Mouse (Mus musculus) lung, postnatal 25 days (tissue): ENCODE measurements around the gene Sae1.

ENCODE experiments used
- DNase-seq: peaks from one replicate; pipeline ENCODE4 v3.0.0; 2022; ENCODE audit warnings: low spot score

Sae1 gene

GRCm38 (mm10) chr7:16357602-16358001 lies 30.0 kb downstream of the Sae1 start:
- peak; percentile 21 for DNase-seq

- DNase-seq = no peak
Measured at GRCm38 (mm10) chr7:16355854-16356594, 31.6 kb downstream of the Sae1 start.

GRCm38 (mm10) chr7:16349999-16350398 lies 37.6 kb downstream of the Sae1 start:
- DNase-seq = no peak

- no peak for DNase-seq
Measured at GRCm38 (mm10) chr7:16345297-16345696, 42.3 kb downstream of the Sae1 start.

DNA sequence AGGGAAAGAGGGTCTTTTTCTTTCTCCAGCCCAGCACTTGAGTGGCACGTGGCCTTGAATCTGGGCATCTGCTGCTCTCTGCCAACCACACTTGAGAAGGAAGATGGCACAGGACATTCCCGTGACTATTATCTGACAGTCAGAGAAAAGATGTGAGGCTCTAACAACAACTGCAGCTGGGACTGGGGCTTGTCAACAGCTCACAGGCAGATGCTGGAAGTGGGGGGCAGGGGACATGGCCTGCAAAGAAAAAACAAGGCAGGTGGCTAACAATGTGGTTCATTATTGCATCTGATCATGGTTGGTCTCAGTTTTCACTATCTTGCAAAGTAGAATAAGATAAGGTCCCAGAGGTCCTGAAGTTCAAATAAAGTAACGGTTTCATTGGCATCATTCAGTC lies 43.0 kb downstream of the Sae1 start:
- DNase-seq = no peak

DNA sequence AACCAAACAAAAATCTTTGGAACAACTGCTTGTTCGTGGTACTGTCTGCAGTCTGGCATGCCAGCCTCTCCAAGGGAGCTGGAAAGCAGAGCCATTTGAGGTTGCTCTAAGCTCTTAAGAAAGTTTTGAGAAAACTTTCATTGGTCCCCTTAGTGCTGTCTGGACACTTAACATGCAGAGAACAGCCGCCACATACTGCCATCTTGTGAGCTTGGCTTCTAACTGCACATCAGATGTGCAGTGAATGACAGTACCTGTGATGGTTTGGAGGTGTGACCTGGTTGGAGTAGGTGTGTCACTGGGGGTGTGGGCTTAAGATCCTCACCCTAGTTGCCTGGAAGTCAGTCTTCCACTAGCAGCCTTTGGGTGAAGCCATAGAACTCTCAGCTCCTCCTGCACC lies 49.9 kb downstream of the Sae1 start:
- DNase-seq = peak; percentile 43

DNA sequence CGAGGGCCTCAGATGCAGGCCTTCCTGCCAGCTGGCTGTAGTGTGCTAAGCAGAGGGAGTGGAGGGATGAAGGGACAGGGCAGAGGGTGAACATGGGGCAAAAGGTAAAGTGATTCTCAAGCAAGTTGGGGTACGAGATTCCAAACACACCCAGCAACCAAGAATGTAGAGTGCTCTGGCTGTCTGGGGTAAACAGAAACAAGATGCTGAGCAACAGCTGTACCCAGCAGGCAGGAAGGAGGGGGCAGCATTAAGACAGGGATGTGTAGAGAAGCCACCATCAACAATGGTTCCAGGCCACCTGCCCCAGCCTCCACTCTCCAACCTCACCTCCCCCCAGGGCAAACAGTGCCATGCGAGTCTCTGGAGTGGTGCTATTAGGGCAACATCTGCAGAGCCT lies 58.5 kb downstream of the Sae1 start:
- no peak for DNase-seq

- DNase-seq = no peak
Measured at GRCm38 (mm10) chr7:16326607-16326971, 61.0 kb downstream of the Sae1 start.

GRCm38 (mm10) chr7:16325920-16326606 lies 61.5 kb downstream of the Sae1 start:
- DNase-seq = peak; percentile 88

- DNase-seq = no peak
Measured at GRCm38 (mm10) chr7:16324661-16325060, 62.9 kb downstream of the Sae1 start.

GRCm38 (mm10) chr7:16320479-16320878 lies 67.1 kb downstream of the Sae1 start:
- no peak for DNase-seq

- DNase-seq = no peak
Measured at GRCm38 (mm10) chr7:16319216-16319615, 68.4 kb downstream of the Sae1 start.

DNA sequence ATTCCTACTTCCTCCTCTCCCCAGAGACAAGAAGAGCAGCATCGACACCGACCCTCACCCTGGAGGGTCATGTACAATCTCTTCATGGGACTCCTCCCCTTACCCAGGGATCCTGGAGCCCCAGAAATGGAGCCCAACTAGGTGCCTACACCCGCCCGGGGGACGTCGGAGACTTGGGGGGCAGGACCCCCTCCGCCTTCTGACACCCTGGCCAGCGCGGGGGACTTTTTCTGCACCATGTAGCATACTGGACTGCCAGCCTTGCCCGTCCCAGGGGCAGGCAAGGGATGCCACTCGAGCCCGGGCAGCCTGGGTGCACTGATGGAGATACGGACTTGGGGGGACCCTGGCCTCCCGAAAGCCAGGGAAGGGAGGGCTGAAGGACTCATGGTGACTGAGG lies 70.5 kb downstream of the Sae1 start:
- no peak for DNase-seq

- peak; percentile 71 for DNase-seq
Measured at GRCm38 (mm10) chr7:16315222-16315759, 72.3 kb downstream of the Sae1 start.

DNA sequence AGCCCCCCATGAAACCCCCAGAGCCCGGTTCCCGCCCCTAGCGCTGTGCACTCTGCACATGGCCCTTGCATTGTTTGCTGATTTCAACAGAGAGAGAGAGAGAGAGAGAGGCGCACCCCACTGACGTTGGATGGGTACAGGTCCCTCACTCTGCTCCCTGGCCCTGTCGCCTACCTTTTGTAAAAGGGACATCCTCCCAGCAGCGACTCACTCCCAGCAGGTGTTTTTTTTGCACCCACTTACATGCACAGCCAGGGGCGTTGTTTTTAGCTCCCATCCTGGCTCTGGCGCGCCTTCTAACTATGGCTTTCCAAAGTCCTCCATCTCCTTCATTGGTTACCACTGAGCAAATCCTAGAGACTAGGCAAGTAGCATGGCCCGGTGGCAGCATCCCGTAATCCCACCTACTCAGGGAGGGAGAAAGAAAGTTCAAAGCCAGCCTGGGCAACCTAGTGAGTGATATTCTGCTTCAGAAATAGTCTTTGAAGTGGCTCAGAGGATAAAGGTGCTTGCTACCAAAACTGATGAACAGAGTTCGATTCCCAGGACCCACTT lies 73.3 kb downstream of the Sae1 start:
- no peak for DNase-seq

GRCm38 (mm10) chr7:16313481-16314220 lies 74.0 kb downstream of the Sae1 start:
- peak; percentile 85 for DNase-seq

DNA sequence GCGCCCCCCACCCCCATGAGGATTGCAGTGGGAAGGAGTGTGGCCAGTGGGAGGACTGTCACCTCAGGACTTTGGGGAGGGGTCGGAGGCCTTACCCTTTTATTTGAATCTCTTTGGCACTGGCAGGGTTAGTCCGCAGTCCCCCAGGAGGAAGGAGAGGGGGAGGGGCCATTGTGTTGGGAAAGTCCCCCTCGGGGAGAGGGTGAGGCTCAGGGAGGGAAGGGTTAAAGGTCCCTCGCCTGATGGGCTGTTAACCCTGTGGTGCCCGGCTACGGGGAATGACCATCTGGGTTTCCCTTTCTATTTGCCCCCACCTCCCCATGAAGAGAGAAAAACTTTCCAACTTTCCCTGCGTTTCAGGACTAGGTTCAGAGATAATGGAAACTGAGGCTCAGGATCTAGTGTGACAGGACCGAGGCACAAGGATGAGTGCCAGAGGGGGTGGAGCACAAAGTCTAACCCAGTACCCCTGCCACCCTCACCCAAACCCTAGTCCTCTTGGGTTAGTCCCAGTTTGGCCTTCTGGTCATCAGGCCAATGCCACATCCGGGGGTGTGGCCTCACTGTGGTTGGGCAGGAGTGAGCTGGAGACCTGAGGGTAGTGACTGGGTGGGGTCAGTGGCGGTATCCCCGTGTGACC lies 74.8 kb downstream of the Sae1 start:
- DNase-seq = peak; percentile 90

GRCm38 (mm10) chr7:16312011-16312671 lies 75.5 kb downstream of the Sae1 start:
- DNase-seq = peak; percentile 51

GRCm38 (mm10) chr7:16311453-16312004 lies 76.1 kb downstream of the Sae1 start:
- no peak for DNase-seq

DNA sequence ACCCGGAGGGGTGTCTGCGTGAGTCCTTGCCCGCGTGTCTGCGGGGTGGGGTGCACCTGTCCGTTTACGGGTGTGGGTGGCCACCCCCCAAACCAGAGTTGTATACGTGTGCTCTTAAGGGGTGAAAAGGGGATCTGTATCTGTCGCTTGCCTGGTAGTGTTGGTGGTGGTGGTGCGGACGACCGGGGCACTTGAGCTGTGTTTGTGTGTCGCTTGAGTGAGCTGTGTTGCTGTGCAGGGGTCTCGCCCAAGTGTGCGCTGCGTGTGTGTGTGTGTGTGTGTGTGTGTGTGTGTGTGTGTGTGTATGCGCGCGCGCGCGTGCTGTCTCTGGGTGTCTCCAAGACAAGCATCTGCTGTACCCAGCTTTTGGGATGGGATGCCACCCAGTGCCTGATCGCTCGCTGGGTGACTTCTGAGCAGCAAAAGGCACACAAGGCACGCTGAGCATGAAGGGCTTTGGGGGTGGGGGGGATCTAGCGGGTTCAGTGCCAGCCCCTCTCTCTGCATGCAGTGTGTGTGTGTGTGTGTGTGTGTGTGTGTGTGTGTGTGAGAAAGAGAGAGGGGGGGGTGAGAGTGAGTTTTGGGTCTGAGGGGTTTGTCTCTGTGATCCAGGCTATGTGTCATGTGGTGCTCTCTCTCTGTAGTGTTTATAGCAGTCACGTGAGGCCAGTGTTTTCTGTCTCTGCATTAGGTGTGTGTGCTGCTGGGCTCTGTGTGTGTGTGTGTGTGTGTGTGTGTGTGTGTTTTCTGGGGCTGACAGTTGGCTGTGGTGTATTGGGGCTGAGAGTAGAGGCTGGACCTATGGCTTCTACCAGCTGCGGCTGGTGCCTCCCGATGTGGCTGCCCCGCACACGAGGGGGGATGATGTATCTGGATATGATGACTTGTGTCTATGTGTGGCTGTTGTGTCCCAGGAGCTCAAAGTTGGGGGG lies 76.8 kb downstream of the Sae1 start:
- no peak for DNase-seq
